Mouse (Mus musculus): ENCODE measurements around the gene Tnfsf9. TPM values are rescaled to one million over a fixed set of nuclear protein-coding genes. Genes with fewer than 3 reads are reported as not detected.
A peak's percentile ranks its signal among the peaks of the same experiment; 100 is the strongest.
"Not testable (repeated sequence)": the region's sequence is repeated elsewhere in the genome, so short reads cannot be mapped to it uniquely, and the experiment has no call there.

Gene Tnfsf9
- polyA plus RNA-seq, 1 experiment, result 3.3 TPM

GRCm38 (mm10) chr17:57124792-57125191 lies 19.7 kb downstream of the Tnfsf9 start:
- Histone ChIP-seq H3K27me3 (replicated peaks) (peaks cover 17% of the 10 kb centered on the region), H3K9me3 (no peaks in the 10 kb centered on the region), H3K36me3 (replicated peaks; ENCODE audit: low read length) (peaks cover 2% of the 10 kb centered on the region), H3K4me1 (peaks cover 53% of the 10 kb centered on the region), H3K4me3 (replicated peaks) (no peak overlapping the region)
- TF ChIP-seq FLI1 (IDR thresholded peaks at IDR 0.05; ENCODE audit: low read length) (no peak), GATA1 (IDR thresholded peaks at IDR 0.05; ENCODE audit: borderline replicate concordance, low read length) (no peak)

DNA sequence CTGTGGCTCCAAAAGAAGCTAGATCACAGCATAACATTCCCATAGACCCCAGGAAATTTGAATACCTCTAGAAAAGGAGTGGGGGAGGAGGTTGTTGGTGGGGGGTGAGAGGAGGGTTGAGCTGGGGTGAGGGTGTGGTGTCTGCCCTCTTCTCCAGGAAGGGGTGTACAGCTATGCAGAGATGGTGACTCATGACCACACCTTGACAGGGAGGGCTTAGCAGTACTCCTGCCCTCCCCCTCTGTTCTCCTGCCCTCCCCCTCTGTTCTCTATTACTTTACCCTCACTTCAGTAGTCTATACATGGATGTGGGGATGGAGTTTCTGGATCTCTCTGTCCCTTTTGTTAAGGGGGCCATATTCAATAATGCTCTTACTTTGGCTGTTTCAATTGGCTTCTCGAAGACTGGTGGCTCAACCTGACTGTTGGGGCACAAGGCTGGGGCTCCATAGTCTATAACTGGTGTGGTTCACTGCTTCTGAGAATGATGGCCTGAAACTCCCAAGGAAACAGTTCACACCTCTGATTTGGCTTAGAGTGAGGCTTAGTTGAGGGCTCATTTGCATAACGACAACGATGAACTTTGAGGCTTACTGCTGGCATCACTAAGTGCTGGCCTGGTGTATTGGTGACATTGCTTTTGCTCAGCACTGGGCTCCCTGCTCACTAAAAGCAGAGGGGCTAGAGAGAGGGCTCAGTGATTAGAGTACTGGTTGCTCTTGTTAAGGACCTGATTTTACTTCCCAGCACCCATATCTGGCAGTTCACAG lies 20.9 kb downstream of the Tnfsf9 start:
- Histone ChIP-seq H3K4me1 (peaks cover 56% of the 10 kb centered on the region), H3K36me3 (replicated peaks; ENCODE audit: low read length) (peaks cover 2% of the 10 kb centered on the region), H3K9me3 (no peaks in the 10 kb centered on the region), H3K27me3 (replicated peaks) (peaks cover 17% of the 10 kb centered on the region), H3K4me3 (replicated peaks) (no peak overlapping the region)
- TF ChIP-seq FLI1 (IDR thresholded peaks at IDR 0.05; ENCODE audit: low read length) (no peak), GATA1 (IDR thresholded peaks at IDR 0.05; ENCODE audit: borderline replicate concordance, low read length) (no peak)

DNA sequence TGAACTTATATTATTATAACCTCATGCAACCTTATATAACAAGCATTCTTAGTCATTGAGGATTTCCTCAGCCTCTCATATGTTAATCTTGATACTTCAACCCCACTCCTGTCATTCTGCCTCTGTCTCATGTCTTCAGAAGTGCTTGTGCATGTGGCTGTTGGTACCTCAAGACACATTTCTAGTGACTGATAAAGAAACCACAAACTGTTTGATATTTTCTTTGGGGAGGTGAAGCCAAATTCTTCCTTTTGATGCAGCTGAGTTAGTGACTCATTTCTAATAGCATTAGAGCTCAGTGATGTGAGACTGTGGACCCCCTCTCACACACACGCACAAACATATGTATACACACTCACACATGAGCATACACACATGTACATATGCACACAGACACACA lies 26.7 kb downstream of the Tnfsf9 start:
- H3K4me1 ChIP-seq, result peaks cover 51% of the 10 kb centered on the region
- H3K9me3 ChIP-seq, result no peaks in the 10 kb centered on the region
- no peaks in the 10 kb centered on the region for H3K36me3 ChIP-seq (replicated peaks; ENCODE audit: low read length)
- H3K27me3 ChIP-seq (replicated peaks), result peaks cover 8% of the 10 kb centered on the region
- no peak for TF ChIP-seq GATA1 (IDR thresholded peaks at IDR 0.05; ENCODE audit: borderline replicate concordance, low read length)
- TF ChIP-seq FLI1 (IDR thresholded peaks at IDR 0.05; ENCODE audit: low read length), result no peak
- peak overlapping the region; percentile 33 for H3K4me3 ChIP-seq (replicated peaks)

- not testable (repeated sequence) for H3K9me3 ChIP-seq; H3K36me3 ChIP-seq (replicated peaks; ENCODE audit: low read length); H3K27me3 ChIP-seq (replicated peaks); H3K4me3 ChIP-seq (replicated peaks)
- peaks cover 34% of the 10 kb centered on the region for H3K4me1 ChIP-seq
These were observed 28.9 kb downstream of the Tnfsf9 start for GRCm38 (mm10) chr17:57134021-57134420.

DNA sequence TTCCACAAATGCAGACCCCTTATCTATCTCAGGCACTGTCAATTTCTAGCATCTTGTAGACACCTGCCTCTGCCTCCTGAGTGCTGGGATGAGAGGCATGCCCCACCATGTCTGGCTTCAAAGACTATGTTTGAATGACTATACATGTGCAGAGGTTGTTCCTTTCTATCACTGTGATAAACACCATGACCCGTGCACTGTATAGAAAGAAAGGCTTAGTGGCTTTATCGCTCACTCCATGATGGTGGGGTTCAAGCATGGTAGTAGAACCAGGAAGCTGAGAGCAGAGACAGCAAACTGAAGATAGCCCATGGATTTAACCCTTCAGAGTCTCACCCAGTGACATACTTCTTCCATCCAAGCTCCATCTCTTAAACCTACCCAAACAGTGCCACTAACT lies 29.6 kb downstream of the Tnfsf9 start:
- H3K9me3 ChIP-seq, result peaks cover 9% of the 10 kb centered on the region
- H3K27me3 ChIP-seq (replicated peaks), result peaks cover 13% of the 10 kb centered on the region
- H3K4me3 ChIP-seq (replicated peaks), result no peak overlapping the region
- H3K36me3 ChIP-seq (replicated peaks; ENCODE audit: low read length), result no peaks in the 10 kb centered on the region
- peaks cover 31% of the 10 kb centered on the region for H3K4me1 ChIP-seq
- TF ChIP-seq GATA1 (IDR thresholded peaks at IDR 0.05; ENCODE audit: borderline replicate concordance, low read length) (no peak), FLI1 (IDR thresholded peaks at IDR 0.05; ENCODE audit: low read length) (no peak)

DNA sequence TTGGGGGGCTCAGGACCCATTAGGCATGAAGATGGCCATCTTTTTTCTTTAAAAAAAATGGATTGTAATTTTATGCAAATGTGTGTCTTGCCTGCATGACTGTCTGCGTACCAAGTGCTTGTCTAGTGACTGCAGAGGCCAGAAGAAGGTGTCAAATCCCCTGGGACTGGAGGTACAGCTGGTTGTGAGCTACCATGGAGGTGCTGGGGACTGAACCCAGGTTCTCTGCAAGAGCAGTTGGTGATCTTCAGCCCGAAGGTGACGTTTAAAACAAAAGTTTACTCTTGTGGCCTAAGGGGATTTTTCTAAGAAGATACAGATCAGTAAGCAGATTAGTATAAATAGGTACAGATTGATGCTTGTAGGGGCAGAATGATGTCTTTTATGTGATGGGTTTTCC lies 30.5 kb downstream of the Tnfsf9 start:
- Histone ChIP-seq H3K36me3 (replicated peaks; ENCODE audit: low read length) (no peaks in the 10 kb centered on the region), H3K27me3 (replicated peaks) (peaks cover 22% of the 10 kb centered on the region), H3K4me1 (peaks cover 29% of the 10 kb centered on the region), H3K9me3 (peaks cover 9% of the 10 kb centered on the region), H3K4me3 (replicated peaks) (no peak overlapping the region)
- TF ChIP-seq FLI1 (IDR thresholded peaks at IDR 0.05; ENCODE audit: low read length), result no peak
- TF ChIP-seq GATA1 (IDR thresholded peaks at IDR 0.05; ENCODE audit: borderline replicate concordance, low read length), result no peak

DNA sequence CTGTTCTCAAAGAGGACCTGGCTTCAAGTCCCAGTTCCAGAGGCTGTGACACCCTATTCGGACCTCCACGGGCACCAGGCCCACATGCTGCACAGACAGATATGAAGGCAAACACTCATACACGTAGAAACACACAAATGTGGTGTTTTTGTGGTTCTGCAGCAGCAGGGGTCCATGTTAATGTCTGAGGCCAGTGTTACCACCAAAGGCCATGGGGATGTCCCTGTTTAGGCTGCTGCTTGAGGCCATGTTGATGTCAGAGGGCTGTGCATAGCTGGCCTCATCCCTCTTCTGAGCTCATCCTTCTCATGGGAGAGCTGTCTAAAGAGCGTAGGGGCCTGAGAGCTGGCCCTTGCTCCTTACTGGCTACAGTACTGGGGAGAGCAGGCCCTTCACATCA lies 33.6 kb downstream of the Tnfsf9 start:
- peaks cover 9% of the 10 kb centered on the region for H3K9me3 ChIP-seq
- peaks cover 21% of the 10 kb centered on the region for H3K4me1 ChIP-seq

GRCm38 (mm10) chr17:57139708-57140107 lies 34.6 kb downstream of the Tnfsf9 start:
- H3K4me1 ChIP-seq, result peaks cover 13% of the 10 kb centered on the region
- TF ChIP-seq FLI1 (IDR thresholded peaks at IDR 0.05; ENCODE audit: low read length), result no peak
- TF ChIP-seq GATA1 (IDR thresholded peaks at IDR 0.05; ENCODE audit: borderline replicate concordance, low read length), result no peak

More for the DNA sequence above, 33.6 kb downstream of the Tnfsf9 start:
- Histone ChIP-seq H3K36me3 (replicated peaks; ENCODE audit: low read length) (no peaks in the 10 kb centered on the region), H3K27me3 (replicated peaks) (peaks cover 40% of the 10 kb centered on the region), H3K4me3 (replicated peaks) (no peak overlapping the region)
- TF ChIP-seq GATA1 (IDR thresholded peaks at IDR 0.05; ENCODE audit: borderline replicate concordance, low read length), result no peak

GRCm38 (mm10) chr17:57143704-57144103 lies 38.6 kb downstream of the Tnfsf9 start:
- Histone ChIP-seq H3K27me3 (replicated peaks) (peaks cover 74% of the 10 kb centered on the region), H3K9me3 (peaks cover 8% of the 10 kb centered on the region), H3K4me3 (replicated peaks) (no peak overlapping the region), H3K4me1 (peaks cover 12% of the 10 kb centered on the region), H3K36me3 (replicated peaks; ENCODE audit: low read length) (no peaks in the 10 kb centered on the region)
- no peak for TF ChIP-seq GATA1 (IDR thresholded peaks at IDR 0.05; ENCODE audit: borderline replicate concordance, low read length)
- TF ChIP-seq FLI1 (IDR thresholded peaks at IDR 0.05; ENCODE audit: low read length), result no peak

More at GRCm38 (mm10) chr17:57139708-57140107, 34.6 kb downstream of the Tnfsf9 start:
- peaks cover 47% of the 10 kb centered on the region for H3K27me3 ChIP-seq (replicated peaks)
- H3K9me3 ChIP-seq, result peaks cover 9% of the 10 kb centered on the region
- no peak overlapping the region for H3K4me3 ChIP-seq (replicated peaks)
- H3K36me3 ChIP-seq (replicated peaks; ENCODE audit: low read length), result no peaks in the 10 kb centered on the region

DNA sequence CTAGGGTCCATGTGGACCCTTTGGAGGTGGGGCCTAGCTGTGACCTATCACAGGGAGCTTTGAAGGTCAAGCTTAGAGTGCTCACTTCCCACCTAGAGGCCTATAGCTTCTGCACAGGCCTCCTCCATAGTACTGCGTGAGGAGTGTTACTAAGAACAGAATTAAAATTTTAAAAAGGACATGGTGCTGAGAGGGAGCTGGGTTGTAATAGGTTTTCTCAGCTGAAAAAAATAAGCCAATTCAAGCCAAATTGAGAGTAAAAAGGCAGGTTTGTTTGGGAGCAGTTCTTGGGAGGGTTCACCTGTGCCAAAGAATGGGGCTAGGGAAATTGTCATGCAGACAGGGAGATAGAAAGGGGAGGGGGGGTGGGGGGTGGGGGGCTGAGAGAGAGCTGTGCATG lies 40.0 kb downstream of the Tnfsf9 start:
- peaks cover 25% of the 10 kb centered on the region for H3K4me1 ChIP-seq
- no peak for TF ChIP-seq FLI1 (IDR thresholded peaks at IDR 0.05; ENCODE audit: low read length)
- TF ChIP-seq GATA1 (IDR thresholded peaks at IDR 0.05; ENCODE audit: borderline replicate concordance, low read length), result no peak
- H3K27me3 ChIP-seq (replicated peaks), result peaks cover 76% of the 10 kb centered on the region
- no peak overlapping the region for H3K4me3 ChIP-seq (replicated peaks)
- H3K36me3 ChIP-seq (replicated peaks; ENCODE audit: low read length), result no peaks in the 10 kb centered on the region
- peaks cover 5% of the 10 kb centered on the region for H3K9me3 ChIP-seq

Measured in megakaryocyte, embryonic 14.5 days (primary cell).